Mouse (Mus musculus): ENCODE measurements around the gene Cdc42.

The Cdc42 gene

DNA sequence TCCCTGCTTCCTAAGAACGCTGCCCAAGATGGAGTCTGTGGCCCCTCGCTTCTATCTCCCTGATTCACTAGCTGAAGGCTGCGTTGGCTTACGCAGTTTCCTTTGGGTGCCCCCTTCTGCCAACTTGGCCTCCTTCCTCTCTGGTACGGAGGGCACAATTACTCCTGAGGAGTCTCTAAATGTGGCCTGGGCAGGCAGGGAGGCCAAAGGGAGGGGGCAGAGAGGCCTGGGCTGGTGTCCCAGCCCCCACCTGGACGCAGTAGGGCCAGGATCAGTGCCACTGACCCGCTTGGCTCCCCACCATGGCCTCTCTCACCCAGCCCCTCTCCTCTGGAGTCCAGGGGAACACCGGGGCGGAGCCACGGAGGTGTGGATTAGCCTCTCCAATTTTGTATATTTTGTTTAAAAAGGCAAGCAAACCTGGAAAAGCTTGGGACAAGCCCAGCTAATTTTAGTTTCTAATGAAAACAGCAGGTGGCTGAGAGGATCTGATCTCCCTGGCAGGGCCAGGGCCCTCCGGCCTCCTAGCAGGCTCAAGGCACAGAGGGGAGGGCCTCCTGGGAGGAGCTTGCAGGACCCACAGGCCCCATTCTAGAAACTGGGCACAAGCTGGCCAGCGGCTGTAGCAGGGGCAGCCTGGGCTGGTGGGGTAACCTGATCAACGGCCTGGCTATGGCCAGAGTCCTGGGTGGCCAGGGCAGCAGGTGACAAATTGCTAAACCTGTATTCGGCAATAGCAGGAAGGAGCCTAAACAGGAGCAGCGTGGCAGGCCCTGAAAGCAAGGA lies 71.5 kb downstream of the Cdc42 start:
- no peak for DNase-seq (ENCODE audit: low spot score)

- DNase-seq (ENCODE audit: low spot score) = no peak
Measured at GRCm38 (mm10) chr4:137283407-137283732, 74.2 kb downstream of the Cdc42 start.

- DNase-seq (ENCODE audit: low spot score) = peak; percentile 39
Measured at GRCm38 (mm10) chr4:137282584-137283406, 74.7 kb downstream of the Cdc42 start.

DNA sequence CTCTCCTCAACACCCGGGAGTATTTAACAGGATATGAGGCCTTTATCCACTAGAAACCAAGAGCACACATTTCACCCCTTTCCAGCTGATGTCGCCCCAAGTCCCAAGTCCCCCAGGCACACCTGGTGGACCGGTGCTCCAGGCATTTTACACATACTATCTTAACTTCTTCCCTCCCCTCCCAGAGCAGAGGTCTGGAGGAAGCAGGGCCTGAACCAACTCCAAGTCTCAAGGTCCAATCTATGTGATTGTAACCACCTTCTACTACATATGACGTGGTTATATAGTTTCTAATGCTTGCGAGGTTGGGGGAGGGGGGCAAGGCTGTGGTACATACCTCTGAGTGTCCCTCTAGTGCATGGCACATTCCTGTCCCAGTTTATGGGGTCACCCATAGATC lies 75.4 kb downstream of the Cdc42 start:
- DNase-seq (ENCODE audit: low spot score) = no peak

DNA sequence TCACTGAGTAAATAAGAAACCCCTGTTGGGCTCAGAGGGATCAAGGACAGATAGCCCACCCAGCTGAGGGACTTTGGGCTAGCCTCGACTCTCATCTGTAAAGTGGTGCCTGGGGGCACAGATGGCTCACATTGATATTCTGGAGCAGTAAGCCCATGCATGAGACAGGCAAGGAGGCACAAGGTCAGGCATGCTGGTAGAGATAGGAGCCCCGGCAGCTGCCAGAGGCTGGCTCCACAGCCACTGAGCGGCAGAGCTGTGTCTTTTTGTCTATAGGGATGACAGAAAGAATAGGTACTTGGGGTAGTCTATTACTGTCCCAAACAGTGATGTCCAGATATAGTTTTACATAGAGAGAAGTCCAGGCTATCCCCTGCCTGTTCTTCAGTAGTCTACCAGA lies 76.2 kb downstream of the Cdc42 start:
- no peak for DNase-seq (ENCODE audit: low spot score)

- DNase-seq (ENCODE audit: low spot score) = no peak
Measured at GRCm38 (mm10) chr4:137279346-137279745, 78.2 kb downstream of the Cdc42 start.

- peak; percentile 51 for DNase-seq (ENCODE audit: low spot score)
Measured at GRCm38 (mm10) chr4:137278144-137279040, 79.1 kb downstream of the Cdc42 start.

GRCm38 (mm10) chr4:137277600-137278143 lies 79.8 kb downstream of the Cdc42 start:
- DNase-seq (ENCODE audit: low spot score) = no peak

DNA sequence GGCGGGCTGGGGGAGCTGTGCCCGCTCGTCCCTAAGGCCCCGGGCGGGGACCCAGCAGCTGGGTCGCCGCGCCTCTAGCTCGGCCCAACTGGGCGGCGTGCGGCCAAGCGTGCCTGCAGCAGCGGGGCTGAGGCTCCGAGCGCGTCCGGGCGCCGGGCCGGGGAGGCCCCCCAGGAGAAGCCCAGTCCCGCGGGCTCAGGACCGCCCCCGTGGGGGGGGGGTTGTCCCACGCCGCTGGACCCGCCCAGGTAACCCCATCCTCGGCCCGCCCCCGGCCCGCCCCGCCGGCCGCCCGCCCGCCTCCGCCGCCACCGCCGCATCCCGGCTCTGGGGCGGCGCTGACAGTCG lies 80.4 kb downstream of the Cdc42 start, which contains the start of gene Wnt4:
Wnt4 (plus strand) TSS at position 324 of the 348 bp plus-strand sequence.
- peak; percentile 67 for DNase-seq (ENCODE audit: low spot score)

DNA sequence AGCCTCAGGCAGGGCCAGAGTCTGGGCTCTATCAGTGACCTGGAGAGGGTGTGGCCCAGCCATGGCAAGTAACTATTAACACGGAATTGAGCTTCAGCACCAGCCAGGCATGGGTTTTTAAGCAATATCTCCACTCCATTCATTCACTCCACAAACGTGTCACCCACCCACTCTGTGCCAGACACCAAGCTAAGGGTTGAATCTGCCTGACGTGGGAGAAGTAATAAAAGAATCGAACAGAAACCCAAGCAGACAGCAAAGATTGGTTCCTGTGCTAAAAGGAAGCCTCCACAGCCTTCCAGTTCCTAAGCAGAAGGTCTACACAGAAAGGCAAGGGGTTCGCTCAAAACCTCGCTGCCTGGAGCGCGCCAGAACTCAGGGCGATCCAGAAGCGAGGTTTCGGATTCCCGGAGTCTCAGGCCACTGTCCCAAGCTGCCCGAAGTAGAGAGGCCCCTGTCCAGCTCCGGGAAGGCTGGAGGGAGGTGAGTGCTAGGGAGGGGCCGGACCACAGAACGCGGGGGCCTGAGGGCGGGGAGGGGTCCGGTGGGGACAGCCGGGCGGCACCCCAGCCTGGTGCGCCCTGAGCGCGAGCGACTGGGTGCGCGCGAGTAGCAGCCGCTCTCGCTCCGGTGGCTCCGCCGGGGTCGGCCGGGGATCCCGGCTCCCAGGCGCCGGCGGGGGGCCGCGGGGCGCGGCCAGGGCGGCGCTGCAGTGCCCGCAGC lies 80.9 kb downstream of the Cdc42 start:
- DNase-seq (ENCODE audit: low spot score) = peak; percentile 34

DNA sequence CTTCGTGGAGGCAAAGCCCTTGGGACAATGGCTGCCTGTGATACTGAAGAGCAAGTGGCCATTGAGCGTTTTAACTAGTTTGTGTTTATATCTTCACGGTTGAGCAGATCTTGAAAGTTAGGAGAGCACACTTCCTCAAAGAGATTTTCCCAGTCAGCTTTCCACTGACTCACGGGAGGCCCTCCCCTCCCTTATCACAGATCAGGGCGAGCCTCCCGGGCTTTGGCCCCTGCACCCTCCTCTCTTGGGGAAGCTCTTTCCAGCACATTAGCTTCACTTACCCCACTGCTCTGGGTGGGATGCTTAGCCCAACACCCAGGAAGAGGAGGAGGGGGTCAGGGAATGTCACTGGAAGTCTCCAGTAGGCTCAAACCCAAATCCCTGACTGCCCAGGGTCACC lies 83.2 kb downstream of the Cdc42 start:
- peak; percentile 35 for DNase-seq (ENCODE audit: low spot score)

DNA sequence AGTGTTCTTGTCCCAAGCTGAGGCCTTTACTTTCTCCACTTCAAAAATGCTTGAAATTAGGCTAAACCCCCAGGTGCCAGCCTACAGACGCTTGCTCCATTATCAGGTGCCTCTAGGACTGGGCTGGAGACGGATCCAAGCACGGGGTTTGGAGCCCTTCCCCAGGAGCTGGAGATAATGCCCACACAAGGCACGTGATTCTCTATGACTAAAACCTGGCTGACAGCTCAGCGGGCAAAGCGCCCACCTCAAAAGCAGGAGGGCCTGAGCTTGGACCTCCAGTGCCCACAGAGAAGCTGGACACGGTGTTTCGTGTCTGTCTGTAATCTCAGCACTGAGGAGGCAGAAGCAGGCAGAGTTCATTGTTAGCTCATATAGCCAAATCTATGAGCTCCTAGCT lies 85.7 kb downstream of the Cdc42 start:
- no peak for DNase-seq (ENCODE audit: low spot score)

Data from embryo, embryonic 10 days (tissue).